Mouse (Mus musculus) limb, embryonic 13.5 days (tissue): ENCODE results near the gene Rfxank. TPM values are rescaled to one million over a fixed set of nuclear protein-coding genes. Genes with fewer than 3 reads are reported as not detected.

Experiments used
- ATAC-seq: fragments of 200-750 bp; cut with Nextera tagmentation; 2 replicates; pipeline ENCODE4 v1.8.0; 2017; ENCODE audit warnings: low read depth, moderate number of reproducible peaks, moderate TSS enrichment; ENCODE audit not compliant: low FRiP score
- H3K27ac ChIP-seq: fragments of 300-500 bp; sonication (generic); 2 replicates; pipeline ENCODE4 v1.5.1; 2015; ENCODE audit warnings: inconsistent platforms, mild to moderate bottlenecking, moderate library complexity
- H3K27me3 ChIP-seq: fragments of 300-500 bp; sonication (generic); 2 replicates; pipeline ENCODE4 v1.6.1; 2015; ENCODE audit warnings: mild to moderate bottlenecking, inconsistent platforms
- H3K36me3 ChIP-seq: fragments of 300-500 bp; sonication (generic); 2 replicates; pipeline ENCODE4 v1.6.1; 2015; ENCODE audit warnings: inconsistent platforms, mild to moderate bottlenecking, moderate library complexity
- H3K4me1 ChIP-seq: fragments of 300-500 bp; sonication (generic); 2 replicates; pipeline ENCODE4 v1.6.1; 2015; ENCODE audit warnings: inconsistent platforms
- H3K4me2 ChIP-seq: fragments of 300-500 bp; sonication (generic); replicated peaks from 2 replicates; pipeline ENCODE4 v1.6.1; 2015; ENCODE audit warnings: inconsistent platforms, mild to moderate bottlenecking, moderate library complexity
- H3K4me3 ChIP-seq: fragments of 300-500 bp; sonication (generic); 2 replicates; pipeline ENCODE4 v1.5.1; 2015; ENCODE audit warnings: moderate library complexity, mild to moderate bottlenecking, inconsistent platforms
- H3K9ac ChIP-seq: fragments of 300-500 bp; sonication (generic); 2 replicates; pipeline ENCODE4 v1.6.1; 2015; ENCODE audit warnings: mild to moderate bottlenecking, inconsistent platforms
- H3K9me3 ChIP-seq: fragments of 300-500 bp; sonication (generic); 2 replicates; pipeline ENCODE4 v1.6.1; 2016; ENCODE audit warnings: inconsistent platforms
- WGBS: fragments of 180-500 bp; shearing (Covaris S2); methylation state at CpG from one replicate; pipeline ENCODE4 v1.1.7; 2015; 5-methylcytosine and 5-hydroxymethylcytosine counted together
- polyA plus RNA-seq: library from polyadenylated mRNA; unstranded; fragments of >200 nt; fragmentation: Nextera tagmentation; extraction: Ambion mirVana; gene quantifications from 2 replicates; pipeline ENCODE4 v1.2.1, GENCODE M21; 2015

The Rfxank gene
- polyA plus RNA-seq, 1 experiment from 2014 or later, result 26.0 TPM

DNA sequence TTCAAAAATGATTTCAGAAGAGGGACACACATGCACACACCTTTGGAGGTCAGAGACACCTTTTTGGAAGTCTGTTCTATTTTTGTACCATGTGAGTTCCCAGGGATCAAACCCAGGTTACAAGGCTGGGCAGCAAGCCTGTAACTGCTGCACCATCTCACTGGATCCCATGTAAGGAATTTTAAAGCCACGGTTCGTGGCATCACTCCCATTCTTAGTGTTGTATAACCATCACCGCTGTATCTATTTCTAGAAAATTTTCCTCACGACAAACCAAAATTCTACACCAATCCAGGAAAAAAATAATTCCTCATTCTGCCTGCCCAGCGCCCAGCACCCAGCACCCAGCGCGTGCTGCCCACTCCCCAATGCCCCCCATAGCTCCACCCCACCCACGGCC, 39.7 kb downstream of the Rfxank start:
- Histone ChIP-seq H3K36me3 (no peaks in the 10 kb centered on the region), H3K4me1 (no peaks in the 10 kb centered on the region), H3K9ac (no peak overlapping the region), H3K4me2 (no peak overlapping the region), H3K27ac (no peak overlapping the region), H3K27me3 (0 out of 2 replicates have a peak, but pooled peaks cover 5% of the 10 kb centered on the region), H3K4me3 (no peak overlapping the region), H3K9me3 (peaks cover 9% of the 10 kb centered on the region)
- WGBS, result 73% methylated on average over 8 of the region's 8 CpGs
- ATAC-seq, result no peak

DNA sequence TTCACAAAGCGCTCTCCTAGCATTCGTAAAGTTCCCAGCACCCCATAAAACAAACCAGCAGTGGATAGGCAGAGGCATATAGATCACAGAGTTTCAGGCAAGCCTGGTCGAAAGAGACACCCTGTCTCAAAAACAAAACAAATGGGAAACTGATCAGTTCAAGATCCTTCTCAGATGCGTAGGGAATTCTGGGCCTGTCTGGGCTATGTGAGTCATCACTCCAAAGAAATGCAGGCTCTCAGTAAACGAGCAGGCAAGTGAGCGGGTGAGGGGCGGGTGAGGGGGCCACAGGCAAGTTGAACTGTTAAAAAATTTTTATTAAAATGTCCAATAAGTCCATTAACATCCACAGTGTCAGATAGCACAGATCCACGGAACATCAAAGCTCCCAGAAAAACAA, 46.2 kb downstream of the Rfxank start:
- 43% methylated on average over 8 of the region's 8 CpGs for WGBS

DNA sequence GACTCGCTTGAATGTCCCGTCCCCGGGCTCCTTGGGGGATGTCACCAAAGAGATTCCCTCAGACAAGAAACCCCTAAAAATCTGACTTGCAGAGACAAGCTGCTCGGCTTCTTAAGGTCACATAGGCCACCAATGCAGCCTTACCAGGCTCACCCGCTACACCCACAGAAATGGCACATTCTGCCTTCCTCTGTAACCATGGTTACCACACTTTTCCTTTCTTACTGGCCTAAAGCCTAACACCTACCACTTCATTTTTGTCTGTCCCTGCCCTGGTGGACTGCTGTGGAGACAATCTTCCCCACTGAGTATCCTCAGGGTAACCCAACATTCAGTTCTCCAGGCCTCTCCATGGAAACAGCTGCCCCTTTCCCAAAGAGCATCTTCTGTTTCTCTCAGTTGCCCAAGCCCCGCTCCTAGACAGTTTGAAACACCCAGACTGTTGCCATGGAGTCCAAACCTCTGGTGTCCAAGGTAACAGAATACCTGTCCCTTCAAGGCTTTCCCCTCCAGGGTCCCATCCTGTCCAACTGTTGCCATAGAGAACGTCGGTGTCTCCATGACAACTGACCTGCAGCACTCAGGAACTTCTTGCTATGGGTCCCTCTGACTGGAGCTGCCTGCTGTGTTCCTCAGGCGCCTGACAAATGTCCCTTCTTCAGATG, 49.5 kb downstream of the Rfxank start:
- no peak for ATAC-seq
- 68% methylated on average over 9 of the region's 9 CpGs for WGBS
- H3K36me3 ChIP-seq, result no peaks in the 10 kb centered on the region
- peaks cover 87% of the 10 kb centered on the region for H3K27me3 ChIP-seq
- peaks cover 13% of the 10 kb centered on the region for H3K4me1 ChIP-seq
- H3K4me2 ChIP-seq, result no peak overlapping the region
- no peaks in the 10 kb centered on the region for H3K9me3 ChIP-seq
- no peak overlapping the region for H3K27ac ChIP-seq
- no peak overlapping the region for H3K9ac ChIP-seq
- no peak overlapping the region for H3K4me3 ChIP-seq

More for the DNA sequence above, 46.2 kb downstream of the Rfxank start:
- no peak for ATAC-seq
- H3K27ac ChIP-seq, result no peak overlapping the region
- H3K4me3 ChIP-seq, result no peak overlapping the region
- peaks cover 57% of the 10 kb centered on the region for H3K27me3 ChIP-seq
- no peak overlapping the region for H3K9ac ChIP-seq
- H3K4me1 ChIP-seq, result peaks cover 7% of the 10 kb centered on the region; the same call in 1 of the 2 replicates
- H3K9me3 ChIP-seq, result peaks cover 6% of the 10 kb centered on the region
- no peak overlapping the region for H3K4me2 ChIP-seq
- no peaks in the 10 kb centered on the region for H3K36me3 ChIP-seq

DNA sequence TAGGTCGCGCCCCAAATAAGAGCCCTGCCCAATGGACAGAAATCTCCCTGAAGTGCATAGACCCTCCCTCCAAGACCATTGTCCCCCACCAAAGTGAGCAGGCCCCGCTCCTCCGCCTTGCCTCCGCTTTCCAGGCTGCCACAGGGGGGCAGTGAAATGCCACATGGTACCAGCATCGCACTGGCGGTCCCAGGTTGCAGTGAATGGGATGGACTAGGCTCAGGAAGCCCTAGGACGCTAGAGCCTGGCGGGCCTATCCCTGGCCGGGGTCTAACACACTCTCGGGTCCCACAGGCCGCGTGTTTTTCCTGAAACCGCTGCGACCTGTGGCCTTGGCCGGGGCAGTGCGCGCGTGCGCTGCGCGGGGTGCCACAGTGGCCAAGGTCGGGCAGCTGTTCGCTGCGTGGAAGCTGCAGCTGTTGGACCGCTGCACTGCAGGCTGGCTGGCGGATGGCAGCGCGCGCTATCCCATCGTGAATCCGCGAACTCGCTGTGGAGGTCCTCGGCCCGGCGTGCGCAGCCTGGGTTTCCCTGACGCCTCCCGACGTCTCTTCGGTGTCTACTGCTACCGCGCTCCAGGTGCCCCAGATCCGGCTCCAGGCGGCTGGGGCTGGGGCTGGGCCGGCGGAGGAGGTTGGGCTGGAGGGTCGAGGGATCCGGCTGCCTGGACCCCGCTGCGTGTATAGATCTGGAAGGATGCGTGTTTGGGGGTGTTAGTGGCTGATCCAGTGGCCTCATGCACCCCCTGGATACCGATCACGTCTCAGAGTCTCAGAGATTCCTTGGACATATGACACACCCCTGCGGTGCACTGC, 50.9 kb downstream of the Rfxank start:
- Histone ChIP-seq H3K27ac (no peak overlapping the region), H3K9me3 (no peaks in the 10 kb centered on the region), H3K4me3 (peak overlapping the region; percentile 43), H3K27me3 (peaks cover 92% of the 10 kb centered on the region), H3K4me1 (peaks cover 27% of the 10 kb centered on the region), H3K4me2 (peak overlapping the region; percentile 75), H3K9ac (peak overlapping the region; percentile 54), H3K36me3 (no peaks in the 10 kb centered on the region)
- 5% methylated on average over 56 of the region's 56 CpGs for WGBS
- peak; percentile 48; the same call in 1 of the 2 replicates for ATAC-seq

DNA sequence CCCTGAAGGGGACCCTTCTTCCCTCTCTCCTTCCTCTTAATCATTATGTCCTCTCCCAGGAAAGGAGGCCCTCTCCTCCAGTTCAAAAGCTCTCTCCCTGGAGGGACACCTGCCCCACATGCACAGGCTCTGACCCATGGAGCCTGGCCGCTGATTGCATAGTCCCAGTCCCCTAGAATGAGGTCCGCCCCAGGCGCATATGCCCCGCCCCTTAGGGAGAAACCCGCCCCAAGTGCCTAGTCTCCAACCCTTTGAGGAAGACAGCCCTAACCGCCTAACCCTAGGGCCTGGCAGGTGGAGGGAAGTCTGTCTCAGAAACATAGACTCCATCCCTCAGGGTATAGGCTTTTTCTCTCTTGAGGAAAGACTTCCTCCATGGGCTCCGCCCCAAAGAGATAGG, 51.7 kb downstream of the Rfxank start:
- Histone ChIP-seq H3K9ac (no peak overlapping the region; the same call in 1 of the 2 replicates), H3K4me3 (no peak overlapping the region)
- 7% methylated on average over 7 of the region's 7 CpGs for WGBS

DNA sequence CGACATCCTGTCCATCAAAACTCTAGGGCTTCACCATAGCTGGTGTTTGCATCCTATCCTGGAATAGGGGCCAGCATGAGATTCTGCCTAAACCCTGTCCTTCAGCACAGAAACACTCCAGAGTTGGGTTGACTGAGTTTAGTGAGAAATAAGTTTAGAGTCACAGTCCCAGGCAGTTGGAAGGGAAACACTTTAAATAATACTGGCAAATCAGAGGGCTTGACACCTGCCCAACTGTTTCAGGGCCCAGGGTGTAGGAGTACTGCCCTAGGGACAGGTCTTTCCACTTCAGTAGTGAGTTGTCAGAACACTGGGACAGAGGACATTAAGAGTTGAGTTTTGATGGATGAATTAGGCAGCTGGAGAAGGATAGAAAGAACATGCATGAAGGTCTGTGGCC, 52.8 kb downstream of the Rfxank start:
- Histone ChIP-seq H3K27me3 (peaks cover 100% of the 10 kb centered on the region), H3K4me2 (no peak overlapping the region), H3K4me1 (peaks cover 28% of the 10 kb centered on the region), H3K9me3 (no peaks in the 10 kb centered on the region), H3K36me3 (no peaks in the 10 kb centered on the region), H3K27ac (no peak overlapping the region), H3K9ac (no peak overlapping the region), H3K4me3 (no peak overlapping the region)
- ATAC-seq, result no peak
- 46% methylated on average over 1 of the region's 1 CpGs for WGBS

More for the DNA sequence above, 51.7 kb downstream of the Rfxank start:
- no peak overlapping the region for H3K4me2 ChIP-seq
- peaks cover 100% of the 10 kb centered on the region for H3K27me3 ChIP-seq
- H3K9me3 ChIP-seq, result no peaks in the 10 kb centered on the region
- peaks cover 28% of the 10 kb centered on the region for H3K4me1 ChIP-seq
- H3K36me3 ChIP-seq, result no peaks in the 10 kb centered on the region
- ATAC-seq, result no peak
- H3K27ac ChIP-seq, result no peak overlapping the region

DNA sequence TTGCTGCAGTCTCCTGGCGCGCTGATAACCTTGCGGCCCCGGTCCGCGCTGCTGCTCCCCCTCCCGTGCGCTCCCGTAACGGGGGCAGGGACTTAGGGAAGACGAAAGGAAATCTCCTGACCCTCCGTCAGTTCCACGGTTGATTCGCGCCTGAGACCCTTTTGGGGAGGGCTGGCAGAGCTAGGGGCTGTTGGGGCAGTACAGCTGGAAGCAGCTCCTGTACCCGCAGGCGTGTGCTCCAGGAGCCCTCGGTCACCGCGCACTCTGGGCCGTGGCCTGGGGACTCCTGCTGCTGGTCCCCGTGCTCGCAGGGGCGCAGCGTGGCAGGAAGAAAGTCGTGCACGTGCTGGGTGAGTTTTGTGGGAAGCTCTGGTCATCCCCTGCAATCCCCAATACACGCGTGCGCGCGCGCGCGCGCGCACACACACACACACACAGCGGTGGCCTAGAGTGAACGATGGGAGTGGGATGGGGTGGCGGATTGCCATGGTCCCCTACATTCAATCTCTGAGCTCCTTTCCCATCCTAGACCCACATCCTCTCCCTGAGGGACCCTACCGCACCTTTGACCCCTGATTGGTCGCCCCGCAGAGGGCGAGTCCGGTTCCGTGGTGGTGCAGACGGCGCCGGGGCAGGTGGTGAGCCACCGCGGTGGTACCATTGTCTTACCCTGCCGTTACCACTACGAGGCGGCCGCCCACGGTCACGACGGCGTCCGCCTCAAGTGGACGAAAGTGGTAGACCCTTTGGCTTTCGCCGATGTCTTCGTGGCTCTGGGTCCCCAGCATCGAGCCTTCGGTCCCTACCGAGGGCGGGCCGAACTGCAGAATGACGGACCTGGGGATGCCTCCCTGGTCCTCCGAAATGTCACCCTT, 54.5 kb downstream of the Rfxank start:
- Histone ChIP-seq H3K9me3 (no peaks in the 10 kb centered on the region), H3K36me3 (no peaks in the 10 kb centered on the region), H3K4me2 (peak overlapping the region; percentile 79), H3K27me3 (peaks cover 88% of the 10 kb centered on the region), H3K4me3 (peak overlapping the region; percentile 46), H3K4me1 (peaks cover 28% of the 10 kb centered on the region), H3K27ac (no peak overlapping the region), H3K9ac (peak overlapping the region; percentile 60)
- WGBS, result 1% methylated on average over 71 of the region's 71 CpGs
- no peak for ATAC-seq

DNA sequence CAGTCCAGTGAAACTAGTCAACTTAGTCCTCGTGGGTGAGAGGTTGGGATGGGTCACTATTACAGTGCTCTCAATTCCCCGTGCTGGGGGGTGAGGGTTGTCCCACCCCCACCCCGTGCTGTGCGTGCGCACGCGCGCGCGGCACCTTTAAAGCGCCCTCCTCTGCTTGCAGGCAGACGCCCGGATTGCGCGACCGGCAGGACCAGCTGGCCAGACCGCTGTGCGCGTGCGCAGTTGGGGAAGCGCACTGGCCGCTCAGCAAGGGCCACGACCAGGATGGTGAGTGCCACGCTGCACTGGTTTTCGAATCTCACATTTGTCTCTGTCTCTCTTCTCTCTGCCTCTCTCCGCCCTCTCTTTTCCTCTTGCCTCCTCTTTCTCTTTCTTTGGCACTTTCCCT, 55.7 kb downstream of the Rfxank start, which contains the start of gene Hapln4:
Hapln4 (plus strand) TSS at position 173 of the 400 bp plus-strand sequence.
- Histone ChIP-seq H3K4me1 (peaks cover 26% of the 10 kb centered on the region), H3K27me3 (peaks cover 77% of the 10 kb centered on the region), H3K9me3 (no peaks in the 10 kb centered on the region), H3K27ac (no peak within 1 kb of the TSS), H3K9ac (peak within 1 kb of the TSS; percentile 60), H3K4me3 (peak within 1 kb of the TSS; percentile 46), H3K4me2 (peak within 1 kb of the TSS; percentile 79), H3K36me3 (no peaks in the 10 kb centered on the region)
- no peak for ATAC-seq
- WGBS, result under 1% methylated on average over 26 of the region's 26 CpGs

DNA sequence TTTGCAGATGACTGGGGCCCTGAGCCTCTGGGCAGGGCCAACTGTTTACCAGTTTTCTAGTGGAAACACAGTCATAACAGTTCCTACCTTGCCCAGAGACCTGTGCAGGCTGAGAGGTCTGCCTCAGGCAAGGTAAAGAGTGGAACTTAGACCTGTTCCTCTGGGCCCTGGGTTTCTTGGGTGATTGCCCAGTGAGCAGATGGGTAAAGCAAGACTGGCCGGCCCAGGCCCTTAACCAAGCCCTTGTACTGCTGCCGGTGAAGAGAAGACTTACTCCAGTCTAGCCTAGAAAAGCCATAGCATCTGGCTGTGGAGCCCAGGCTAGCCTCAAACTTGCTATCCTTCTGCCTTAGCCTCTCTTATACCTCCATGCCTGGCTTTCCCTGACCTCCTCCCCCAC, 57.0 kb downstream of the Rfxank start:
- 80% methylated on average over 2 of the region's 2 CpGs for WGBS
- H3K4me3 ChIP-seq, result no peak overlapping the region

More for the DNA sequence above, 57.0 kb downstream of the Rfxank start:
- Histone ChIP-seq H3K36me3 (no peaks in the 10 kb centered on the region), H3K27me3 (peaks cover 64% of the 10 kb centered on the region), H3K9ac (no peak overlapping the region), H3K9me3 (no peaks in the 10 kb centered on the region), H3K4me2 (no peak overlapping the region), H3K27ac (no peak overlapping the region), H3K4me1 (peaks cover 18% of the 10 kb centered on the region)
- ATAC-seq, result no peak
